Mouse (Mus musculus): Measurements from ENCODE around the gene Tpcn1. TPM values are rescaled to one million over a fixed set of nuclear protein-coding genes. Genes with fewer than 3 reads are reported as not detected.

Tpcn1 gene
- total RNA-seq, 2 experiments from 2014 or later: 34.8 to 40.8 TPM

- Histone ChIP-seq H3K27ac (peak overlapping the region; percentile 69), H3K4me3 (no peak overlapping the region)
- no peak for DNase-seq (ENCODE audit: low spot score in 2 of 2)
- TF ChIP-seq CTCF (conservative IDR thresholded peaks at IDR 0.05): no peak
Measured at GRCm38 (mm10) chr5:120621078-120621765, 32.7 kb upstream of the Tpcn1 start.

- DNase-seq (ENCODE audit: low spot score in 2 of 2): peak; percentile 80 to 96
- peak overlapping the region; percentile 69 for H3K27ac ChIP-seq
- TF ChIP-seq CTCF (conservative IDR thresholded peaks at IDR 0.05): peak; percentile 99
Measured at GRCm38 (mm10) chr5:120620375-120621077, 32.1 kb upstream of the Tpcn1 start.

GRCm38 (mm10) chr5:120619201-120619600 lies 30.7 kb upstream of the Tpcn1 start:
- Histone ChIP-seq H3K4me3 (no peak overlapping the region), H3K27ac (no peak overlapping the region)
- peak in 1 of 2 experiments; percentile 77 for DNase-seq (ENCODE audit: low spot score in 2 of 2)
- peak; percentile 87 for TF ChIP-seq CTCF (conservative IDR thresholded peaks at IDR 0.05)

More at GRCm38 (mm10) chr5:120620375-120621077, 32.1 kb upstream of the Tpcn1 start:
- H3K4me3 ChIP-seq: no peak overlapping the region

GRCm38 (mm10) chr5:120618778-120619177 lies 30.3 kb upstream of the Tpcn1 start:
- Histone ChIP-seq H3K27ac (no peak overlapping the region), H3K4me3 (no peak overlapping the region)
- no peak for TF ChIP-seq CTCF (conservative IDR thresholded peaks at IDR 0.05)
- no peak for DNase-seq (ENCODE audit: low spot score in 2 of 2)

- Histone ChIP-seq H3K4me3 (no peak overlapping the region), H3K27ac (no peak overlapping the region)
- no peak for DNase-seq (ENCODE audit: low spot score in 2 of 2)
- TF ChIP-seq CTCF (conservative IDR thresholded peaks at IDR 0.05): peak; percentile 74
Measured at GRCm38 (mm10) chr5:120615903-120616302, 27.4 kb upstream of the Tpcn1 start.

- H3K4me3 ChIP-seq: peak overlapping the region; percentile 77
- peak; percentile 100 for DNase-seq (ENCODE audit: low spot score in 2 of 2)
- H3K27ac ChIP-seq: peak overlapping the region; percentile 99
- TF ChIP-seq CTCF (conservative IDR thresholded peaks at IDR 0.05): no peak
Measured at GRCm38 (mm10) chr5:120612822-120613604, 24.5 kb upstream of the Tpcn1 start.

GRCm38 (mm10) chr5:120612442-120612821 lies 24.0 kb upstream of the Tpcn1 start, which contains the start of the genes Rita1 and Ddx54:
TSS of gene Rita1 (minus strand) at chr5:120612589.
TSS of gene Ddx54 (plus strand) at chr5:120612739.
- DNase-seq (ENCODE audit: low spot score in 2 of 2): peak; percentile 97 to 98
- peak within 1 kb of the TSS; percentile 99 for H3K27ac ChIP-seq
- TF ChIP-seq CTCF (conservative IDR thresholded peaks at IDR 0.05): no peak
- peak within 1 kb of the TSS; percentile 77 for H3K4me3 ChIP-seq

GRCm38 (mm10) chr5:120611416-120611815 lies 22.9 kb upstream of the Tpcn1 start:
- peak overlapping the region; percentile 99; the same call in 1 of the 2 replicates for H3K27ac ChIP-seq
- no peak for TF ChIP-seq CTCF (conservative IDR thresholded peaks at IDR 0.05)
- no peak for DNase-seq (ENCODE audit: low spot score in 2 of 2)
- H3K4me3 ChIP-seq: peak overlapping the region; percentile 77

GRCm38 (mm10) chr5:120610906-120611305 lies 22.4 kb upstream of the Tpcn1 start:
- no peak for TF ChIP-seq CTCF (conservative IDR thresholded peaks at IDR 0.05)
- no peak for DNase-seq (ENCODE audit: low spot score in 2 of 2)
- H3K4me3 ChIP-seq: peak overlapping the region; percentile 77
- H3K27ac ChIP-seq: no peak overlapping the region

- no peak overlapping the region for H3K4me3 ChIP-seq
- TF ChIP-seq CTCF (conservative IDR thresholded peaks at IDR 0.05): no peak
- DNase-seq (ENCODE audit: low spot score in 2 of 2): no peak
- H3K27ac ChIP-seq: no peak overlapping the region
Measured at GRCm38 (mm10) chr5:120609246-120609775, 20.8 kb upstream of the Tpcn1 start.

GRCm38 (mm10) chr5:120607335-120607734 lies 18.9 kb upstream of the Tpcn1 start:
- TF ChIP-seq CTCF (conservative IDR thresholded peaks at IDR 0.05): no peak
- no peak overlapping the region for H3K4me3 ChIP-seq
- no peak for DNase-seq (ENCODE audit: low spot score in 2 of 2)
- no peak overlapping the region for H3K27ac ChIP-seq

GRCm38 (mm10) chr5:120606590-120607200 lies 18.2 kb upstream of the Tpcn1 start:
- no peak for DNase-seq (ENCODE audit: low spot score in 2 of 2)
- H3K27ac ChIP-seq: no peak overlapping the region
- TF ChIP-seq CTCF (conservative IDR thresholded peaks at IDR 0.05): no peak
- H3K4me3 ChIP-seq: no peak overlapping the region
